Mouse (Mus musculus) liver, adult (tissue): ENCODE results near the gene Gm11273.

Source experiments
- GATA4 ChIP-seq: IDR thresholded peaks from 2 replicates; pipeline ENCODE4 v1.6.1; 2014; ENCODE audit warnings: mild to moderate bottlenecking, low read length; ENCODE audit not compliant: insufficient replicate concordance

The Gm11273 gene

GRCm38 (mm10) chr13:21468061-21469019 lies 32.9 kb downstream of the Gm11273 start, which contains the start of gene Nkapl:
Gene Nkapl (minus strand): TSS chr13:21468509.
- TF ChIP-seq GATA4, result no peak

- TF ChIP-seq GATA4, result no peak
These were observed 33.9 kb downstream of the Gm11273 start for GRCm38 (mm10) chr13:21467336-21467735.

GRCm38 (mm10) chr13:21456347-21456746 lies 44.9 kb downstream of the Gm11273 start:
- no peak for TF ChIP-seq GATA4

DNA sequence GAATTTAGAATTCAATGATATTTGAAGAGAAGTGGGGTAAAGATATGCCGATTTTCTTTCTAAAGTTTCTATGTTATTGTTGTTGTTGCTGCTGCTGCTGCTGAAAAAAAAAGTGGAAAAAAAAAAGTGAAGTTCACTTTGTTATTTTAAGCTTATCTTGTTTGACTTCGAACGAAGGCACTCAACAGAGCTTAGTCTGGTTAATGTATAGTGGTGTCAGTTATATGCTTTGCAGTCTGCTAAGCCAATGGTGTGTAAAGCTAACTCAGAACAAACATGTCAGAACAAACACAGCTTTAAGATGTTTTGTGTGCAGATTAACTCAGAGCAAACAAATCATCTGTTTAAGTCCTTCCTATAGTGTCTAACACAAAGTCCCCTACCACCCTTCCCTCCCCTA lies 47.1 kb downstream of the Gm11273 start:
- TF ChIP-seq GATA4, result no peak

DNA sequence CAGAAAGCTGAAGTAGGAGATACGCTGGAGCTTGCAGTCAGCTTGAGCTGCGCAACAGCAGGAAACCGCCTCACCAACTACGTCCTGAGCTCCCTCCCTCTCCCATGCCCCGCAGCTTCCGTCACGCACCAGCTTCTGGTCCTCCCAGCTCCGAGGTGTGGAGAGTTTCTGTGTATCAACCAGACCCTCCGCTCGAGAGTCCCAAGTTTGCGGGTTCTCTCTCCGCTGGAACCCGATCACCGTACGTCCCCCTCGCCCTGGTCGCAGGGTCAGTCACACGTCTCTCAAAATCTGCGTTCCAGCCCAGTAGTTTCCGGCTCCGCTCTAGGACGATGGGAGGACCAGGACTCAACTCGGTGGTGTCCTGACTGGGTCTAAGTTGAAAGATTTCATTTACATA lies 47.8 kb downstream of the Gm11273 start, which contains the start of gene Zscan26:
TSS of gene Zscan26 (minus strand) at position 282 of the 400 bp plus-strand sequence.
- TF ChIP-seq GATA4, result no peak

DNA sequence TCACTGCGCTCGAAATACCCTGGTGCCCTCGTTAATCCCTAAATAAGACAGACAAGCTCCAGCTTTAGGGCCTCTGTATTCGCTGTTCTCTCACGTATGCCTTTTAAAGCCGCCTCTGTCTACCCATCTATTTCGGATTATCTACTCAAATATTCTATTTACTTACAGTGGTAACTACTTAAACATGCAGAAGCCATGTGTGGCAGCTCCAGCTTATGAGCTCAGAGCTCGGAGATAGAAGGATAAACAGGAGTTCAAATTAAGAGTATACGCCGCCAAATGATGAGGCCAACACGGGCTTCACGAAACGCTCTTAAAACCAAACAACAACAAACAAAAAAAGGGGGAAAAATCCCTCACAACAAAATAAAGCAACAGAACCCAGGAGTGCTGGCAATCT lies 48.2 kb downstream of the Gm11273 start:
- TF ChIP-seq GATA4, result no peak
